ENCODE assay signal across 8 mouse cellular contexts in the genomic region with DNA sequence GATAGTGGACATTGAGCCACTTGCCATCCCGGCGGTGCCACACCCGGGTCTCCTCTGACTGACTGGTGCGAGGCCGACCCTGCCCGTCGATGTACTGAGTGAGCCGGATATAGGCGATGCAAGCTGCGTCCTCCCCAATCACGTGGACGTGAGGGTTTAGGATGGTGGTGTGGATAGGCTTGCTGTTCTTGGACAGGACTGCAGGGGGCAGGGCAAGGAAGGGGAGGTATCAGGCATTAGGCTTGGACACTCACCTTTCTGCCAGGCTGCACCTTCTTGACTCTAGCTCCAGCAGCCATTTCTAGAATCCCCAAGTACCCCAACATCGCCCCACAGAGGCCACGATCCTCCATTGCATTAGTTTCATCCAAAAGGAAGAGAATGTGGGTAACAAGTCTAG. TPM values are rescaled to one million over a fixed set of nuclear protein-coding genes. Genes with fewer than 3 reads are reported as not detected.
DNase-seq lines count a peak whose midpoint lies in the region; ATAC-seq and TF ChIP-seq lines count a peak whose summit lies in the region.

No protein-coding gene starts in this region.

- no peaks in the 10 kb centered on the region for H3K27me3 ChIP-seq in Patski
- H3K27me3 ChIP-seq in heart, embryonic 12.5 days (replicated peaks): no peaks in the 10 kb centered on the region
- no peaks in the 10 kb centered on the region for H3K27me3 ChIP-seq in liver, adult 2 months (ENCODE audit: control insufficient read depth, insufficient read depth, low read length)

- POLR2A ChIA-PET in Patski (lab: Charles Lee): interaction anchor here (1.4 kb wide), 1 partner anchor 28 kb away, joined by 5 read pairs; no protein-coding TSS in a partner anchor

- DNase-seq in left cerebral cortex, postnatal 14 days (ENCODE audit: low spot score in 2 of 2): peak; percentile 34 to 52
- no peak for DNase-seq in left cerebral cortex, adult 11 months (ENCODE audit: low spot score)
- no peak for DNase-seq in Patski (ENCODE audit: low read depth, low spot score)
- DNase-seq in cerebellum, postnatal 14 days: peak; percentile 63 to 85
- peak; percentile 14 for DNase-seq in liver, adult 2 months (ENCODE audit: extremely low read depth, low read depth, low spot score)
- DNase-seq in layer of hippocampus, postnatal 14 days (ENCODE audit: low spot score in 2 of 2): no peak

- ATAC-seq in Patski: peak; percentile 27
- ATAC-seq in heart, embryonic 12.5 days (ENCODE audit: insufficient number of reproducible peaks, low FRiP score): no peak

- no peaks in the 10 kb centered on the region for H3K9me3 ChIP-seq in heart, embryonic 12.5 days (replicated peaks)

- in situ Hi-C loops in Patski (cut with MboI; ENCODE audit: low pct_unique_long_range_greater_than_20kb): loop anchor here (5.0 kb wide), 1 partner anchor 135 kb away; no protein-coding TSS in a partner anchor

- no peak overlapping the region for H3K4me3 ChIP-seq in heart, embryonic 12.5 days
- H3K4me3 ChIP-seq in liver, adult 2 months (ENCODE audit: insufficient read depth, low read depth, low read length): no peak overlapping the region
- H3K4me3 ChIP-seq in olfactory bulb, adult 2 months (ENCODE audit: insufficient read depth, low read depth, low read length): no peak overlapping the region

- TF ChIP-seq POLR2A in liver, adult 2 months (IDR thresholded peaks at IDR 0.05; ENCODE audit: extremely low read depth, insufficient read depth, low read length): no peak
- no peak for TF ChIP-seq POLR2A in olfactory bulb, adult 2 months (IDR thresholded peaks at IDR 0.05; ENCODE audit: insufficient read depth, low read depth, low read length)

- TF ChIP-seq CTCF in Patski (IDR thresholded peaks at IDR 0.05): no peak
- TF ChIP-seq CTCF in liver, adult 2 months (IDR thresholded peaks at IDR 0.05; ENCODE audit: low read depth, low read length): peak; percentile 80
- 0 out of 2 replicates have a peak, but pooled peaks have one; percentile 52 for TF ChIP-seq CTCF in olfactory bulb, adult 2 months (IDR thresholded peaks at IDR 0.05; ENCODE audit: insufficient read depth, low read depth, low read length)

- H3K79me2 ChIP-seq in liver, adult 2 months (ENCODE audit: control insufficient read depth, insufficient read depth, low read length): no peaks in the 10 kb centered on the region; the same call in 1 of the 2 replicates

- intact Hi-C loops in left cerebral cortex, postnatal 14 days (cut with DNase I): no loop called here

- 0 out of 2 replicates have a peak overlapping the region, but pooled peaks have one; percentile 0 for H3K27ac ChIP-seq in heart, embryonic 12.5 days (ENCODE audit: poor library complexity, severe bottlenecking)
- no peak overlapping the region for H3K27ac ChIP-seq in liver, adult 2 months (replicated peaks; ENCODE audit: insufficient read depth, low read depth, low read length)
- no peak overlapping the region for H3K27ac ChIP-seq in olfactory bulb, adult 2 months (ENCODE audit: insufficient read depth, low read depth, low read length)

- H3K9ac ChIP-seq in heart, embryonic 12.5 days: no peak overlapping the region
- H3K9ac ChIP-seq in liver, adult 2 months (ENCODE audit: low read depth, low read length): no peak overlapping the region

- CTCF ChIA-PET in Patski (lab: Charles Lee): interaction anchor here (0.5 to 2.5 kb wide), 10 partner anchors 9 to 269 kb away, joined by 3 to 7 read pairs (median 4); no protein-coding TSS in a partner anchor

- no peak overlapping the region for H3K4me2 ChIP-seq in heart, embryonic 12.5 days

- WGBS in heart, embryonic 12.5 days: 38% methylated on average over 14 of the region's 14 CpGs
- WGBS in liver, adult 2 months: 45% methylated on average over 14 of the region's 14 CpGs
- 30% methylated on average over 14 of the region's 14 CpGs for WGBS in olfactory bulb, adult 2 months

- H3K36me3 ChIP-seq in heart, embryonic 12.5 days: peaks cover 68% of the 10 kb centered on the region
- H3K36me3 ChIP-seq in liver, adult 2 months (ENCODE audit: control insufficient read depth, insufficient read depth, low read length): no peaks in the 10 kb centered on the region

- peaks cover 47% of the 10 kb centered on the region for H3K4me1 ChIP-seq in heart, embryonic 12.5 days (replicated peaks)
- peaks cover 6% of the 10 kb centered on the region for H3K4me1 ChIP-seq in liver, adult 2 months (ENCODE audit: control insufficient read depth, insufficient read depth, low read length)
- H3K4me1 ChIP-seq in olfactory bulb, adult 2 months (ENCODE audit: control insufficient read depth, insufficient read depth, low read length): peaks cover 8% of the 10 kb centered on the region; the same call in 1 of the 2 replicates

RNA-seq across cellular contexts. Expression of gene Ndst2, which starts 2.9 kb away (rescaled TPM):
- total RNA-seq in left cerebral cortex, postnatal 14 days (2021): 10 to 100 TPM; 14.5 to 17.5 TPM
- 44.6 TPM for polyA plus RNA-seq in Patski (2021)
- 17.9 and 18.8 TPM in 2 replicates for polyA plus RNA-seq in heart, embryonic 12.5 days (2016; fragmentation: Nextera tagmentation; extraction: Ambion mirVana)
- total RNA-seq in liver, adult 2 months (2014; rRNA removed): 10.8 and 13.2 TPM in 2 replicates
- 22.8 and 33.2 TPM in 2 replicates for polyA plus RNA-seq in liver, adult 2 months (2012; rRNA removed)
- polyA plus RNA-seq in olfactory bulb, adult 2 months (2012; ENCODE audit: insufficient read depth, insufficient read length, low replicate concordance, missing spikeins): not detected in 2 replicates
- total RNA-seq in layer of hippocampus, postnatal 14 days (2021): 10 to 100 TPM; 14.3 to 18.1 TPM

RNA-seq across cellular contexts. Expression of gene Zswim8, which starts 30.0 kb away (rescaled TPM):
- 100 to 1,000 TPM; 136 to 142 TPM for total RNA-seq in left cerebral cortex, postnatal 14 days (2021)
- polyA plus RNA-seq in Patski (2021): 162 TPM
- 32.4 and 34.0 TPM in 2 replicates for polyA plus RNA-seq in heart, embryonic 12.5 days (2016; fragmentation: Nextera tagmentation; extraction: Ambion mirVana)
- 11.4 and 19.6 TPM in 2 replicates for total RNA-seq in liver, adult 2 months (2014; rRNA removed)
- polyA plus RNA-seq in liver, adult 2 months (2012; rRNA removed): 58.6 and 95.0 TPM in 2 replicates
- polyA plus RNA-seq in olfactory bulb, adult 2 months (2012; ENCODE audit: insufficient read depth, insufficient read length, low replicate concordance, missing spikeins): 307 TPM in 1 of 2 replicates, not detected in the other
- 100 to 1,000 TPM; 142 to 161 TPM for total RNA-seq in layer of hippocampus, postnatal 14 days (2021)

RNA-seq across cellular contexts. Expression of gene Chchd1, which starts 34.5 kb away (rescaled TPM):
- 10 to 100 TPM; 49.9 to 53.9 TPM for total RNA-seq in left cerebral cortex, postnatal 14 days (2021)
- polyA plus RNA-seq in Patski (2021): 96.6 TPM
- 232 and 236 TPM in 2 replicates for polyA plus RNA-seq in heart, embryonic 12.5 days (2016; fragmentation: Nextera tagmentation; extraction: Ambion mirVana)
- 92.7 and 112 TPM in 2 replicates for total RNA-seq in liver, adult 2 months (2014; rRNA removed)
- 23.8 and 31.0 TPM in 2 replicates for polyA plus RNA-seq in liver, adult 2 months (2012; rRNA removed)
- polyA plus RNA-seq in olfactory bulb, adult 2 months (2012; ENCODE audit: insufficient read depth, insufficient read length, low replicate concordance, missing spikeins): not detected in 2 replicates
- total RNA-seq in layer of hippocampus, postnatal 14 days (2021): 10 to 100 TPM; 48.4 to 51.8 TPM

RNA-seq across cellular contexts. Expression of gene Fut11, which starts 42.5 kb away (rescaled TPM):
- total RNA-seq in left cerebral cortex, postnatal 14 days (2021): 10 to 100 TPM; 19.3 to 20.1 TPM
- 9.2 TPM for polyA plus RNA-seq in Patski (2021)
- polyA plus RNA-seq in heart, embryonic 12.5 days (2016; fragmentation: Nextera tagmentation; extraction: Ambion mirVana): 20.4 and 21.2 TPM in 2 replicates
- total RNA-seq in liver, adult 2 months (2014; rRNA removed): 3.3 and 3.7 TPM in 2 replicates
- 2.5 and 3.8 TPM in 2 replicates for polyA plus RNA-seq in liver, adult 2 months (2012; rRNA removed)
- not detected in 2 replicates for polyA plus RNA-seq in olfactory bulb, adult 2 months (2012; ENCODE audit: insufficient read depth, insufficient read length, low replicate concordance, missing spikeins)
- 10 to 100 TPM; 18.2 to 18.5 TPM for total RNA-seq in layer of hippocampus, postnatal 14 days (2021)

RNA-seq across cellular contexts. Expression of gene Camk2g, which starts 56.6 kb away (rescaled TPM):
- 100 to 1,000 TPM; 305 to 316 TPM for total RNA-seq in left cerebral cortex, postnatal 14 days (2021)
- polyA plus RNA-seq in Patski (2021): 51.7 TPM
- 65.4 and 69.5 TPM in 2 replicates for polyA plus RNA-seq in heart, embryonic 12.5 days (2016; fragmentation: Nextera tagmentation; extraction: Ambion mirVana)
- 7.9 and 9.9 TPM in 2 replicates for total RNA-seq in liver, adult 2 months (2014; rRNA removed)
- polyA plus RNA-seq in liver, adult 2 months (2012; rRNA removed): 5.0 and 7.9 TPM in 2 replicates
- 125 and 417 TPM in 2 replicates for polyA plus RNA-seq in olfactory bulb, adult 2 months (2012; ENCODE audit: insufficient read depth, insufficient read length, low replicate concordance, missing spikeins)
- total RNA-seq in layer of hippocampus, postnatal 14 days (2021): 100 to 1,000 TPM; 186 to 188 TPM

Comparison
In these comparisons a context has a peak if more than half of its experiments do, and no peak if none do; other contexts are left out.
1. DNase-seq: peak in left cerebral cortex, postnatal 14 days (2 of 2), cerebellum, postnatal 14 days (2 of 2) and liver, adult 2 months (single experiment); none in left cerebral cortex, adult 11 months (single experiment), Patski (single experiment) and layer of hippocampus, postnatal 14 days (0 of 2).
2. RNA of gene Chchd1, which starts 34.5 kb away (polyA plus RNA-seq): 232 to 236 TPM in heart, embryonic 12.5 days, 96.6 TPM in Patski (single experiment) and 23.8 to 31.0 TPM in liver, adult 2 months; not detected in olfactory bulb, adult 2 months; every median in the first group is over 10 times any median in the second.